Mouse (Mus musculus): ENCODE measurements at regions not wholly inside any gene's neighbourhood (a gene's known extent, or its start where the extent isn't known, plus 50 kb on each side); places are given as distances from the start of the nearest gene placed in this dataset.

DNA sequence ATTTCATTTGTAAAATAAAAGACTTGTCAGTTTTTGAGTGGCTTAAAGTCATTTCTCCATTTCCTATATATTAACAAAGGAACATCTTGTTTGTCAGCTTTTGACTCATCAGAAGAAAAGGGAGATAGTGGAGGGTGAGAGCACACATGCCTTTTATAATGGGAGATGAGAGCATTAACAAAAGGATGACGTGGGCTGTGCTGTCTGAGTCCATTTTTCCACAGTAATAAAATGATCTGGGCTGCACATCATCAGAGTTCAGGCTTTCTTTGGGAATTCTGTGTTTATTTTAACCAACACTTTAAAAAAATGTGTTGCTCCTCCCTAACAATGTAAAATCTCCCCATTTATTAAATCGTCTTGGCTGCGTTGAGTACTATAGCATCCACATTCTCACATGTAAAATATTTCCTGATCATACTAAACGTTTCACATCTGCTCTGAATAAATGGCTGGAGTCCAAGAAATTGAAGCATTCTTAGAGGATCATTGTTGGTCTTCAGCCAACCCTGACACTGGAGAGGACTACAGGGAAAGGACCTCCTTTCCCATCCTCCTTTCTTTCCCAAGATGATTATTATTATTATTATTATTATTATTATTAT lies 458.5 kb upstream of the Jag1 start:
- H3K4me1 ChIP-seq = no peaks in the 10 kb centered on the region
- H3K4me3 ChIP-seq = no peak overlapping the region
- H3K27ac ChIP-seq (replicated peaks) = no peak overlapping the region
- H3K27me3 ChIP-seq (ENCODE audit: low read depth, poor library complexity, severe bottlenecking) = no peaks in the 10 kb centered on the region
- 83% methylated on average over 4 of the region's 4 CpGs for WGBS
- no peaks in the 10 kb centered on the region for H3K9me3 ChIP-seq (replicated peaks)
- H3K36me3 ChIP-seq = no peaks in the 10 kb centered on the region
- no peak for DNase-seq (ENCODE audit: low spot score)

DNA sequence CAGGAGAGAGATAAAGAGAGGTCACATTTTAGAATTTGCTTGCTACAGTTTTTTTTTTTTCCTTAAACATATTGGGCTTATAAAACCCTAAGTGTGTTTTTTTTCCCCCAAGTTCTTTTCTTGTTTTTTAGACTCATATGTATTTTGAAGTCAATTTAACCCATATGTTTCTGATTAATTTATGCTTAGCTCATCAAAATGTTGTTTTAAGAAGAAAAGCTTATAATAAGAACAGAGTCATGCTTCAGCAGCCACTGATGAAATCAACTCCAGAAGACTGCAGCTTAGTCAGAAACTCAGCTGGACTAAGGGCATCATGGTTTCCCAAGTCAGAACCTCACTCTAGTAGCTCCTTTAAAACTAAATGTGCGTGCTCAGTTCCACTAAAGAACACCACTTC lies 454.7 kb upstream of the Jag1 start:
- Histone ChIP-seq H3K9me3 (replicated peaks) (no peaks in the 10 kb centered on the region), H3K4me1 (no peaks in the 10 kb centered on the region), H3K36me3 (no peaks in the 10 kb centered on the region), H3K4me3 (no peak overlapping the region), H3K27me3 (ENCODE audit: low read depth, poor library complexity, severe bottlenecking) (no peaks in the 10 kb centered on the region), H3K27ac (replicated peaks) (no peak overlapping the region)
- 91% methylated on average over 1 of the region's 1 CpGs for WGBS
- DNase-seq (ENCODE audit: low spot score) = no peak

DNA sequence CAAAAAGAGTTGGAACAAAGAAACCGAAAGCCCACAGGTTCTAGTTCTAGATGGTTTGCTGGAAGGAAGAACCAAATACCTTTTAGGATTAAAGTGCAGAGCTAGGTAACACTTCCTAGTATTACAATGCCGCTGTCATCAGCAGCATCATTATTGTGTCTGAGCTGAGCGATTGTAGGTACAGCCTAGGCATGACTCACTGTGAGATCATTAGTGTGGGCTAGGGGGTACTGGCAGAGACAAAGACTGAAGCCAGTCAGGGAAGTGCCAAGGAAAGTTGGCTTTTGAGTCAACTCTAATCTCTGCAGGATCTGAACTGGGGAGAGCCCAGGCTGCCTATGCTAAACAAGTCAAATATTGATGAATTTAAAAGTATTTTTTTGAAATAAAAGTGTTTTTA lies 450.2 kb upstream of the Jag1 start:
- H3K9me3 ChIP-seq (replicated peaks) = no peaks in the 10 kb centered on the region
- no peak overlapping the region for H3K27ac ChIP-seq (replicated peaks)
- H3K4me3 ChIP-seq = no peak overlapping the region
- DNase-seq (ENCODE audit: low spot score) = no peak
- no peaks in the 10 kb centered on the region for H3K27me3 ChIP-seq (ENCODE audit: low read depth, poor library complexity, severe bottlenecking)
- 0 out of 2 replicates have a peak, but pooled peaks cover 4% of the 10 kb centered on the region for H3K4me1 ChIP-seq
- H3K36me3 ChIP-seq = no peaks in the 10 kb centered on the region
- 96% methylated on average over 3 of the region's 3 CpGs for WGBS

GRCm38 (mm10) chr2:137564064-137564624 lies 447.7 kb upstream of the Jag1 start:
- H3K27me3 ChIP-seq (ENCODE audit: low read depth, poor library complexity, severe bottlenecking) = no peaks in the 10 kb centered on the region

DNA sequence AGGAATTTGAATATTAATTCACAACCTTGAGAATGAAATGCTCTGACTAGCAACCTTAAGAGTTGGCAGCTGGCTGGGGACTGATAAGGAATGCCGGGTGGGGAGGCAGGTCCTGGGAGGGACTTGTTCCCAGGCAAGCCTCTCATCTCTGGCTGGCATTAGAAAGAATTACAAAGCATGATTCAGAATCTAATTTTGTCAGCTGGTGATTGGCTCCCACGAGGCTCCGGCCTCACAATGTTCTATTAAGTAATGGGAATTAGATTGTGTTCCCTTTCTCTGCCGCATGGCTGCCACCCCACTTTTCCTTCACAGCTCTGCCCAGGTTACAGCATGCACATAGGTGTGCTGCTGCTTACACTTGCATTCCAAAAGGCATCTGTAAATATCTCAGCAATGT lies 443.9 kb upstream of the Jag1 start:
- no peaks in the 10 kb centered on the region for H3K27me3 ChIP-seq (ENCODE audit: low read depth, poor library complexity, severe bottlenecking)
- peaks cover 12% of the 10 kb centered on the region for H3K4me1 ChIP-seq
- no peak overlapping the region for H3K27ac ChIP-seq (replicated peaks)
- no peaks in the 10 kb centered on the region for H3K36me3 ChIP-seq
- no peak overlapping the region for H3K4me3 ChIP-seq
- no peak for DNase-seq (ENCODE audit: low spot score)
- 65% methylated on average over 4 of the region's 4 CpGs for WGBS
- H3K9me3 ChIP-seq (replicated peaks) = no peaks in the 10 kb centered on the region

More at GRCm38 (mm10) chr2:137564064-137564624, 447.7 kb upstream of the Jag1 start:
- DNase-seq (ENCODE audit: low spot score) = no peak
- Histone ChIP-seq H3K27ac (replicated peaks) (no peak overlapping the region), H3K36me3 (no peaks in the 10 kb centered on the region), H3K4me1 (peaks cover 12% of the 10 kb centered on the region), H3K4me3 (no peak overlapping the region), H3K9me3 (replicated peaks) (no peaks in the 10 kb centered on the region)
- WGBS = 67% methylated on average over 5 of the region's 5 CpGs

DNA sequence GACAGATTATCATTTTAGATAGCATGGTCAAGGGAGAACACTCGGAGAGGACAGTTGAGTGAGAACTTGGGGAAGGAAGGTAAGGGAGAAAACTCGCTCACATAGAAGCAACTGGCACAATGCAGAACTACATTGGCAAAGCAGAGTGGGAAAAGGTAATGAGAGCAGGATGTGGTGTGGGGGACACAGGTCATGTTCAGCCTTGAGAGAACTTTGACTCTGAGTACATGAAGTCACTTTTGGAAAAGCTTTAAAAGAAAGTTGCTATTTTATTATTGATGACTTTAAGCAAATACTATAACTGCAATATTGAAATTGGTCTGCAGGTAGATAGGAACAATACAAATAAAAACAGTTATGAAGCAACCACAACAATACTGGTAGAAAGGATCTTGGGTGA lies 437.4 kb upstream of the Jag1 start:
- H3K36me3 ChIP-seq = no peaks in the 10 kb centered on the region
- no peaks in the 10 kb centered on the region for H3K27me3 ChIP-seq (ENCODE audit: low read depth, poor library complexity, severe bottlenecking)
- no peak overlapping the region for H3K4me3 ChIP-seq
- H3K4me1 ChIP-seq = no peaks in the 10 kb centered on the region
- WGBS = 85% methylated on average over 2 of the region's 2 CpGs
- DNase-seq (ENCODE audit: low spot score) = no peak
- no peak overlapping the region for H3K27ac ChIP-seq (replicated peaks)
- H3K9me3 ChIP-seq (replicated peaks) = no peaks in the 10 kb centered on the region

DNA sequence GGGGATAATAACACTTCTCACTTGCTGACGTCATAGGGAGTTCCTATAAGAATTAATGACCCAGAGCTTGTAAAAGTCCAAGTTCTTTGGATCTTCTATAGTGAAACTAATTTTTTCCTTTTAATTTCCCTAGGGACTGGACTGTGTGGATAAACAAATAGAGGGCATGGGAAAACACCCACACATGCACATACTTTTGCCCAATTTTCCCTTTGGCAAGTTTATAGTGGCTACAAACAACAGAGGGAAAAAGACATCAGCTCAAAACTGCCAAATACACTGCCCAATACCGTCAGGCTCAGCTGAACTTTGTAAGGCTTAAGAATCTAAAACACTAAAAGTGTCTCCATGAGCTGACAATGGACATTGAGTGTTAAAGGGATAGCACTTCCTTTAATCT lies 420.1 kb upstream of the Jag1 start:
- no peak for DNase-seq (ENCODE audit: low spot score)
- 0 out of 2 replicates have a peak, but pooled peaks cover 3% of the 10 kb centered on the region for H3K4me1 ChIP-seq
- H3K9me3 ChIP-seq (replicated peaks) = no peaks in the 10 kb centered on the region
- no peaks in the 10 kb centered on the region for H3K36me3 ChIP-seq
- no peak overlapping the region for H3K27ac ChIP-seq (replicated peaks)
- no peak overlapping the region for H3K4me3 ChIP-seq
- WGBS = 69% methylated on average over 2 of the region's 2 CpGs
- H3K27me3 ChIP-seq (ENCODE audit: low read depth, poor library complexity, severe bottlenecking) = no peaks in the 10 kb centered on the region

DNA sequence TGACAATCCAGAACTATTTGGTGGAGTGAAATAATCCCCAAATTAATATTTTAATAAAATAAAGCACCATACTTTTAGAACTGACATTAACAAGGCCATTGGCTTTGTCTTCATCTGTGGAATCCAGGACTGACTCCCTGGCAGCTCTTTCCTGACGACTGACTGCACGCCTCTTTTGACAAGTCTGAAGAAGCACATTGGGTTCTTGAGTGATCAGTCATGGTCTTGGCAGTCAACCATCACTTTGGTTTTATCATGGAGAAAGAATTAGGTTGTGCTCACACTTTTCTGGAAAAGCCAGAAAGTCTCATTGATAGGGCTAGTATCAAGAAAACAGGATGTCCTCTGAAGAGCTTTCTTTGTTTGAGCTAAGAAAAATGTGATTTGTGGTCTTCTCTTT lies 399.8 kb upstream of the Jag1 start:
- Histone ChIP-seq H3K27ac (replicated peaks) (no peak overlapping the region), H3K4me1 (peaks cover 20% of the 10 kb centered on the region), H3K4me3 (no peak overlapping the region), H3K27me3 (ENCODE audit: low read depth, poor library complexity, severe bottlenecking) (no peaks in the 10 kb centered on the region), H3K36me3 (no peaks in the 10 kb centered on the region), H3K9me3 (replicated peaks) (no peaks in the 10 kb centered on the region)
- 81% methylated on average over 2 of the region's 2 CpGs for WGBS
- DNase-seq (ENCODE audit: low spot score) = no peak

DNA sequence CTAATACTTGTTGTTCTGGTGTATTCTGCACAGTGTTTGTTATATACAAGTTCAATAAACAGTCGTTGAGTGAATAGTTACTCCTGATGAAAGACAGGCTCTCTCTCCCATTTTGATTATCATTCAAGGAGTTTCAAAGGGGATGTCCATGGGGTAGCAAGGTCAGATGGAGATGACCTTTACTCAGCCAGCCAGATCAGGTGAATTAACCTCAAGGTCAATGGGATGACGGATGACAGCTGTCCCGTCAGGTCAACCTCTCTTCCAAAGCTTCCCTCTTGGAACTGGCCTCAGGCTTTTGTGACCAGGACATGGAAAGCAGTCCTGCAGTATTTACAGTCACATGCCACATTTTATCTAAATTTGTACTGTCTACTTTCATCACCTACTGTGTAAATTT lies 398.6 kb upstream of the Jag1 start:
- 38% methylated on average over 3 of the region's 3 CpGs for WGBS

DNA sequence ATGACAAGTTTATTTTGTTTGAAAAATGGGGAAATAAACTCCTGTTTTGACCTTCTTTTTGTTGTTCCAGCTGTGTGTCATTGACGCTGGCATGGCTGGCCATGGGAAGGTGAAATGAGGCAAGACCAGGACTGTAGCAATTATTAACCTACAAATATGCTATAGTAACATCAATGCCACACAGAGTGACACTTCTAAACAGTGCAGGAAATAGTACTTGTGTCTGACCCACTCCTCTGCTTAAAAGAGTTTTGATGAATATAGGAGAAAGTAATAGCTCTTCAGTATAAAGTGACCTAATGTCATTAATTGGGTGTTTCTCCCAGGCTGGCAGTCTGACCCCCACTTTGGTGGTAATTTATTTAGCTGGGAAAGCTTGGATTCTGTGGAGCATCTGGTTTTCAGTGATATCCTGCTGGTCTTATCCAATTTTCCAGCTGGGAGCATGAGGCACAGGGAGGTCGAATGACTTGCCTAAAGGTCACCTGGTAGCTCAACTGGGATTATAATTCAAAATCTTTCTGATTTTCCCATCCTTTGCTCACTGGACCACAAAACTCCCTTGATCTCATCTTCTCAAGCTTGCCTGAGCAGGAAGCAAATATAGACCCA lies 397.6 kb upstream of the Jag1 start:
- Histone ChIP-seq H3K27me3 (ENCODE audit: low read depth, poor library complexity, severe bottlenecking) (no peaks in the 10 kb centered on the region), H3K4me1 (peaks cover 20% of the 10 kb centered on the region), H3K4me3 (no peak overlapping the region), H3K9me3 (replicated peaks) (no peaks in the 10 kb centered on the region), H3K36me3 (no peaks in the 10 kb centered on the region), H3K27ac (replicated peaks) (no peak overlapping the region)
- DNase-seq (ENCODE audit: low spot score) = peak; percentile 20
- 24% methylated on average over 2 of the region's 2 CpGs for WGBS

More for the DNA sequence above, 398.6 kb upstream of the Jag1 start:
- H3K27ac ChIP-seq (replicated peaks) = no peak overlapping the region
- H3K4me3 ChIP-seq = no peak overlapping the region
- H3K36me3 ChIP-seq = no peaks in the 10 kb centered on the region
- H3K4me1 ChIP-seq = peaks cover 20% of the 10 kb centered on the region
- no peaks in the 10 kb centered on the region for H3K9me3 ChIP-seq (replicated peaks)
- no peaks in the 10 kb centered on the region for H3K27me3 ChIP-seq (ENCODE audit: low read depth, poor library complexity, severe bottlenecking)
- DNase-seq (ENCODE audit: low spot score) = no peak

GRCm38 (mm10) chr2:137510671-137511235 lies 394.3 kb upstream of the Jag1 start:
- H3K27me3 ChIP-seq (ENCODE audit: low read depth, poor library complexity, severe bottlenecking) = no peaks in the 10 kb centered on the region
- peaks cover 19% of the 10 kb centered on the region for H3K4me1 ChIP-seq
- no peak for DNase-seq (ENCODE audit: low spot score)
- H3K4me3 ChIP-seq = no peak overlapping the region
- no peaks in the 10 kb centered on the region for H3K36me3 ChIP-seq
- no peak overlapping the region for H3K27ac ChIP-seq (replicated peaks)
- peaks cover 4% of the 10 kb centered on the region; the same call in 1 of the 2 replicates for H3K9me3 ChIP-seq (replicated peaks)
- 88% methylated on average over 3 of the region's 3 CpGs for WGBS

DNA sequence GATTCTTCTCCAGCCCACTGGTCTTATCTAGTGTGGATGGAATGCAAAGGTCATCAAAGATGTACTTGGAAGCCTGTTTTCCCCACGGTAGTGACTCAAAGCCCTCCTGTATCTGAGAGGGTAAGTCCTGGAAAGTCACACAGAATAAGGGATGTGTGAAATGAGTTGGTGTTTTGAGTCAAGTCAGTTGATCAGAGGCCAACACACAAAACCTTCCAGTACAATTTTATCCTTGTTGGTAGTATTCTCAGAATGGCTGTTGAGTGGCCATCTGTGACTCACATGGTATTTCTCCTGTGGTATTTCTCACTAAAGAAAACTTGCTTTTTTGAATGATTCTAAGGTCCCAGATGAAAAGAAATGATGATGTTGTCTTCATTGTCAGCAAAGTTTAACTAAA lies 384.8 kb upstream of the Jag1 start:
- H3K9me3 ChIP-seq (replicated peaks) = no peaks in the 10 kb centered on the region
- H3K27ac ChIP-seq (replicated peaks) = no peak overlapping the region
- H3K4me1 ChIP-seq = no peaks in the 10 kb centered on the region
- H3K27me3 ChIP-seq (ENCODE audit: low read depth, poor library complexity, severe bottlenecking) = no peaks in the 10 kb centered on the region
- 78% methylated on average over 1 of the region's 1 CpGs for WGBS
- no peak overlapping the region for H3K4me3 ChIP-seq
- no peaks in the 10 kb centered on the region for H3K36me3 ChIP-seq
- no peak for DNase-seq (ENCODE audit: low spot score)

- Histone ChIP-seq H3K36me3 (no peaks in the 10 kb centered on the region), H3K4me1 (no peaks in the 10 kb centered on the region), H3K9me3 (replicated peaks) (no peaks in the 10 kb centered on the region), H3K4me3 (no peak overlapping the region), H3K27ac (replicated peaks) (no peak overlapping the region), H3K27me3 (ENCODE audit: low read depth, poor library complexity, severe bottlenecking) (no peaks in the 10 kb centered on the region)
- 79% methylated on average over 2 of the region's 2 CpGs for WGBS
- no peak for DNase-seq (ENCODE audit: low spot score)
These were observed 381.2 kb upstream of the Jag1 start for GRCm38 (mm10) chr2:137497616-137498015.
